Mouse (Mus musculus) effector memory CD4-positive, alpha-beta T cell, adult 5 months (primary cell): Measurements from ENCODE around the gene Mex3a. TPM values are rescaled to one million over a fixed set of nuclear protein-coding genes. Genes with fewer than 3 reads are reported as not detected.

Experiments
- polyA plus RNA-seq: library from polyadenylated mRNA; unstranded; fragments of 100-300 nt; shearing (Covaris generic); gene quantifications from one replicate; pipeline ENCODE4 v1.2.1, GENCODE M21; 2017

The Mex3a gene
- not detected for polyA plus RNA-seq

DNA sequence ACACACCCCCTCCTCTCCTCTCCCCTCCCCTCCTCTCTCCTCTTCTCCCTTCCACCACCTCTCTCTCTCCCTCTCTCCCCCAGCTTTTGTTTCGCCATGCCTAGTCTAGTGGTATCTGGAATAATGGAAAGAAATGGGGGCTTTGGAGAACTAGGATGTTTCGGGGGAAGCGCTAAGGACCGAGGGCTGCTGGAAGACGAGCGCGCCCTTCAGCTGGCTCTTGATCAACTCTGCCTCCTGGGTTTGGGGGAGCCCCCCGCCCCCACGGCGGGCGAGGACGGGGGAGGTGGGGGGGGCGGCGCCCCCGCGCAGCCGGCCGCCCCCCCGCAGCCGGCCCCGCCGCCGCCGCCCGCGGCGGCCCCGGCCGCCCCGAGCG lies at the start of gene Mex3a:
Gene Mex3a, plus strand, starts transcription at position 97 of the 376 bp plus-strand sequence.

DNA sequence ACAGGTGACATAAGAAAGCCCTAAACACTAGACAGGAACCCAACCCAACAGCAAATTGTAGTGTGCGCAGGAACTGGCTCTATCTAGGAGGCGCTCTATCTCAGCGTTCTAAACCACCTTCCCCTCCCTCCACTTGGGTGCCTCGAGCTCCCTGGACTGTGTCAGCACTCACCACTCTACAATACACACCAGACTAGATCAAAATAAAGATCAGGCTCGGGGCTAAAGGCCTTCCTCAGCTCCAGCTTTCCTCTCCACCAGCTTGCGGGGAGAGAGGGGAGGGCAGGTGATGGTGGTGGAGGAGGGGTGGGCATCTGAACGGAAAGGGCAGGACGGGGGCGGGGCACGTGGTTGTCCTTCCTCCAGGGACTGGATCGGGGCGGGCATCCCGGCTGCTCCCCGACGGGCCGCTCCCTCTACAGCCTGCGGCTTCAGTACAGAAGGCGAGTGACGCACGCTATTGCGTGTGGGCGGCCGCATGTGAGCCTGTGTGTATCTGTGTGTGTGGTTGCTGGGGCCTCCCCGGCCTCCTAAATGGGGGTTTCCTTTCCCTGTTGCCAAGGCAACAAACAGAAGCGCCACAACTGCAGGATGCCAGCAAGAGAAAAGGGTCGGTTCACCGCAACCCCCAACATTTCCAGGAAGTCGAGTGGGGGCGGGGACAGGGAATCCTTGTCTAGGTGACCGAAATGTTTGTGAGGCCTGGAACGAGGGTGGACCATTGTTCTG lies 22.3 kb upstream of the Mex3a start, which contains the start of gene Lmna:
Gene Lmna, minus strand, starts transcription at position 265 of the 729 bp plus-strand sequence.

DNA sequence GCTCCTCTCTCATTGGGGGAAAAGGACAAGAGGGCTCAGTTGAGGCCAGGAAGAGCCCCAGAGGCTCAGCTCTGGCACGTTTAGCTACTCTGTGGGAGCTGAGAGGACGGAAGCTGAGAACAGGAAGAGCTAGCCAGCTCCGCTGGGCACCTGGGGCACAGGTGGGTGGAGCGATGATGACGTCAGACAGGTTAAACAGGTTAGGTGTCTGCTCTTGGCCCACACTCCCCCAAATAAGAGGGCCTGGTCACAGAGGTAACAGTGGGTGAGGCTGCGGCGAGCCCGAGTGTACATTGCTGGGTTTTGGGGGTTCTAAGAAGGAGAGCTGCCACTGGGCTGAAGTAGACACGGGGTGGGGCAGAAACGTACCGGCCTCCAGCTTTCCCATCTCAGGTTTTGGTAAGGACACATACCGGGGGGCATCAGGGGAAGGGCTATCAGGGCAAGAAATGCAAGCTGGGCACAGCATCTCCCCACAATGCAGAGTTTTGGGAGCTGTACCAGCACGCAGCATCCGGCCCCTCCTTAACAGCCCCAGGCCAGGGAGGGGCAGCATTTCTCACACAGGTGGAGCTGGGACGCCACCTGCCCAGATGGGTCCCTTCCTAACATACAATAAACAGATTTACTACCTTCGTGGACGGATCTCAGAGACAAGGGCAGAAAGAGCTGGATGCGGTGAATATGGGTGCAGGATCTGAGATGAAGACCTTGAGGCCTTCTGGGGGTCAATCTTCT lies 16.2 kb downstream of the Mex3a start, which contains the start of gene Rab25:
Gene Rab25, minus strand, starts transcription at position 121 of the 738 bp plus-strand sequence.

DNA sequence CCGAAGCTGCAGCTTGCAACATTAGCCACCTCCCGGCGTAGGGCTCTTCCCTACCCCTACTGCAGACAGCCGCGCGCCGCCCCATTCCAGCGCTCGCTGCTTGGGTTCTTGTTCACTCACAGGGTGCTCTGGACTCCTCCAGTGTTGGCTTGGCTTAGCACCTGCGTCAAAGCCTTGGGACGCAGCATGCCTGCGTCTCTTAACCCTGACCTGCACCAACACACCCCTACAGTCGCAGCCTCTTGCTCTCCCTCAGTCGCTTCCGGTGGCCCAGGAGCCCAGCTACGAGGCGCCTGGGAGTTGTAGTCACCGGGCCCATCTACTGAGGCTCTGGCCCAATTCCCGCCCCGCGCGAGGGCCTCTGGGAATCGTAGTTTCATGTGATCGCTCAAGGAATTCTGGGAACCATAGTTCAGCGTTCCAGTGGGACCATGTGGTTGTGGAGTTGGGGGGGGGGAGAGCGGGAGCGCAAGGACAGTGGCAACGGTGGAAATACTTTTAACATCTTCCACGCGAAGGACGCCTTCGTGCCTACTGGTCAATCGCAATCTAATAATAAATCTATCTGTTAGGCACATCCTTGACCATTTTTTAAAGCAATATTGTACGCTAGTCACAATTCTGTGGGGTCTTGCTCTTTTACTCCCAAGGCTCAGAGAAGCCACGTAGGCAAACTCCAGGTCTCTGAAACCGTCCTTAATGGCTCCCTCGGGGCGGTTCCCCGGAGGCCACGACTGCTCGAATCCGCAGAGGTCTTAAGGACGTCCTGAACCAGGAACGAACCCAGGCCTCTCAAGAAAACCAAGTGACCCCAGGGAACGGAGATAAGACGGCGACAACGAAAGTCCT lies 20.7 kb downstream of the Mex3a start, which contains the start of gene Lamtor2:
Gene Lamtor2, minus strand, starts transcription at position 399 of the 849 bp plus-strand sequence.

GRCm38 (mm10) chr3:88553525-88553879 lies 21.3 kb downstream of the Mex3a start, which contains the start of gene Ubqln4:
Gene Ubqln4 (plus strand): TSS chr3:88553758.

GRCm38 (mm10) chr3:88575540-88575939 lies 43.3 kb downstream of the Mex3a start, which contains the start of gene Ssr2:
Gene Ssr2 (plus strand): TSS chr3:88575876.

Other genes with a start within 250 kb of the Mex3a start
- not detected for gene Gm38392, start 245.2 kb upstream of the Mex3a start, polyA plus RNA-seq
- gene Tsacc, start 235.4 kb upstream of the Mex3a start, polyA plus RNA-seq = 6.0 TPM
- 267 TPM for gene Cct3, start 235.3 kb upstream of the Mex3a start, polyA plus RNA-seq
- 174 TPM for gene Glmp, start 207.4 kb upstream of the Mex3a start, polyA plus RNA-seq
- gene Tmem79, start 196.2 kb upstream of the Mex3a start, polyA plus RNA-seq = 0.31 TPM
- gene Smg5, start 196.1 kb upstream of the Mex3a start, polyA plus RNA-seq = 51.1 TPM
- gene Paqr6, start 167.8 kb upstream of the Mex3a start, polyA plus RNA-seq = not detected
- not detected for gene Bglap3, start 159.7 kb upstream of the Mex3a start, polyA plus RNA-seq
- gene Bglap2, start 153.7 kb upstream of the Mex3a start, polyA plus RNA-seq = not detected
- not detected for gene Bglap, start 147.9 kb upstream of the Mex3a start, polyA plus RNA-seq
- 33.5 TPM for gene Pmf1, start 122.1 kb upstream of the Mex3a start, polyA plus RNA-seq
- gene Slc25a44, start 107.3 kb upstream of the Mex3a start, polyA plus RNA-seq = 12.7 TPM
- gene Sema4a, start 71.2 kb upstream of the Mex3a start, polyA plus RNA-seq = 109 TPM
- gene Lmna, start 22.4 kb upstream of the Mex3a start, polyA plus RNA-seq = 125 TPM
- gene Rab25, start 15.9 kb downstream of the Mex3a start, polyA plus RNA-seq = not detected
- 114 TPM for gene Lamtor2, start 20.7 kb downstream of the Mex3a start, polyA plus RNA-seq
- 31.1 TPM for gene Ubqln4, start 21.4 kb downstream of the Mex3a start, polyA plus RNA-seq
- gene Ssr2, start 43.5 kb downstream of the Mex3a start, polyA plus RNA-seq = 56.5 TPM
- gene Arhgef2, start 73.6 kb downstream of the Mex3a start, polyA plus RNA-seq = 74.7 TPM
- not detected for gene Rxfp4, start 120.7 kb downstream of the Mex3a start, polyA plus RNA-seq
- gene Khdc4, start 153.4 kb downstream of the Mex3a start, polyA plus RNA-seq = 149 TPM
- 23.7 TPM for gene Rit1, start 184.4 kb downstream of the Mex3a start, polyA plus RNA-seq
- 35.6 TPM for gene Syt11, start 242.8 kb downstream of the Mex3a start, polyA plus RNA-seq